Mouse (Mus musculus) neural tube, embryonic 14.5 days (tissue): Measurements from ENCODE around the gene Psme4. TPM values are rescaled to one million over a fixed set of nuclear protein-coding genes. Genes with fewer than 3 reads are reported as not detected.

Experiments
- ATAC-seq: fragments of 200-750 bp; cut with Nextera tagmentation; 2 replicates; pipeline ENCODE4 v1.8.0; 2017; ENCODE audit warnings: low read depth, mild to moderate bottlenecking, moderate TSS enrichment, moderate library complexity
- H3K27ac ChIP-seq: fragments of 300-500 bp; sonication (generic); 2 replicates; pipeline ENCODE4 v1.5.1; 2014; ENCODE audit warnings: low read depth, mild to moderate bottlenecking, control low read depth, low read length, moderate library complexity, mixed read lengths
- H3K27me3 ChIP-seq: fragments of 300-500 bp; sonication (generic); 2 replicates; pipeline ENCODE4 v1.6.1; 2014; ENCODE audit warnings: low read length; ENCODE audit not compliant: control insufficient read depth, insufficient read depth
- H3K36me3 ChIP-seq: fragments of 300-500 bp; sonication (generic); 2 replicates; pipeline ENCODE4 v1.6.1; 2014; ENCODE audit warnings: low read length, mixed read lengths; ENCODE audit not compliant: control insufficient read depth, insufficient read depth
- H3K4me1 ChIP-seq: fragments of 300-500 bp; sonication (generic); 2 replicates; pipeline ENCODE4 v1.6.1; 2014; ENCODE audit warnings: low read length; ENCODE audit not compliant: control insufficient read depth, insufficient read depth
- H3K4me2 ChIP-seq: fragments of 300-500 bp; sonication (generic); 2 replicates; pipeline ENCODE4 v1.6.1; 2014; ENCODE audit warnings: mild to moderate bottlenecking, low read depth, low read length, control low read depth
- H3K4me3 ChIP-seq: fragments of 300-500 bp; sonication (generic); 2 replicates; pipeline ENCODE4 v1.5.1; 2014; ENCODE audit warnings: low read depth, low read length, control low read depth, mixed read lengths
- H3K9ac ChIP-seq: fragments of 300-500 bp; sonication (generic); replicated peaks from 2 replicates; pipeline ENCODE4 v1.6.1; 2014; ENCODE audit warnings: low read depth, mild to moderate bottlenecking, control low read depth, low read length, mixed read lengths
- H3K9me3 ChIP-seq: fragments of 300-500 bp; sonication (generic); 2 replicates; pipeline ENCODE4 v1.6.1; 2016; ENCODE audit warnings: low read length; ENCODE audit not compliant: control insufficient read depth
- WGBS: fragments of 180-500 bp; shearing (Covaris S2); extraction: QIAGEN DNeasy Blood & Tissue Kit; methylation state at CpG from one replicate; pipeline ENCODE4 v1.1.7; 2014; 5-methylcytosine and 5-hydroxymethylcytosine counted together
- polyA plus RNA-seq: library from polyadenylated mRNA; unstranded; fragments of >200 nt; fragmentation: Nextera tagmentation; extraction: Ambion mirVana; gene quantifications from 2 replicates; pipeline ENCODE4 v1.2.1, GENCODE M21; 2014

Gene Psme4
- polyA plus RNA-seq, 1 experiment from 2014 or later: 28.1 TPM

DNA sequence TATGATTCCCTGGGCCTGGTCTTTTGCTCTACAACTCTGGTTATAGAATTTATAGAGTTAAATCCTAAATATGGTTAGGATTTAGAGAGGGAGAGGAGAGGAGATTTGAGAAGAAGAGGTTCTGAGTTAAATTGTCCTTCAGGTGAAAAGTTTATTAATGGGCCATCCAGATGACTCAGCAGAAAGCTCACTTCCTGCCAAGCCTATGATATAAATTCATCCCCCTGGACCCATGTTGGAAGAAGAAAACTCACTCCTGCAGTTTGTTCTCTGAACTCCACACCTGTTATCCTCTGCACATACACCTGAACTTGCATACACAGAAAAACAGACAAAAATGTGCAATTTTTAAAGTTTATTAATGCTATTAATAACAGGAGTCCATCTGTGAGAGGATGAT is 127.8 kb downstream of the Psme4 start:
- H3K27me3 ChIP-seq: no peaks in the 10 kb centered on the region
- H3K4me3 ChIP-seq: no peak overlapping the region
- H3K36me3 ChIP-seq: no peaks in the 10 kb centered on the region
- no peak for ATAC-seq
- H3K9me3 ChIP-seq: no peaks in the 10 kb centered on the region
- no peaks in the 10 kb centered on the region for H3K4me1 ChIP-seq
- H3K27ac ChIP-seq: no peak overlapping the region
- no peak overlapping the region for H3K9ac ChIP-seq
- no peak overlapping the region for H3K4me2 ChIP-seq

DNA sequence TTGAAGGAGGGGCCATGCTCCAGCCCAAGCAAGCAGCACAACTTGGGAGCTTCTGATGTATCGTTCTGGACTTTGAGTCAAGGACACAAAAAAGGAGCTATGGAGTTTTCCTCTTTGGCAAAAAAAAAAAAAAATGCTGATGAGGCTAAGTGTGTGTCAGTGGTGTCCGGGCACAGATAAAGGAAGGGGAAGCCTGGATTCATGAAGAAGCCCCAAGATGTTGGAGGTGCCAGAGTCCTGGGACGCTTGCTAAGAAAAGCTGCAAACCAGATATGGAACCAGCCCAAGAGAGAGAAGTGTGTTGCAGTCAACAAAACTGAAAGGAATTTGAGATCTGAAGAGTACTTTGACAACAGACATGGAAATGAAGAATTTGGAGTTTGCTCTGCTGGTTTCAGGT is 140.8 kb downstream of the Psme4 start:
- ATAC-seq: no peak
- Histone ChIP-seq H3K27ac (no peak overlapping the region), H3K27me3 (no peaks in the 10 kb centered on the region), H3K4me1 (no peaks in the 10 kb centered on the region), H3K9ac (no peak overlapping the region), H3K4me2 (no peak overlapping the region), H3K4me3 (no peak overlapping the region), H3K9me3 (no peaks in the 10 kb centered on the region), H3K36me3 (no peaks in the 10 kb centered on the region)
- WGBS: 83% methylated on average over 3 of the region's 3 CpGs

DNA sequence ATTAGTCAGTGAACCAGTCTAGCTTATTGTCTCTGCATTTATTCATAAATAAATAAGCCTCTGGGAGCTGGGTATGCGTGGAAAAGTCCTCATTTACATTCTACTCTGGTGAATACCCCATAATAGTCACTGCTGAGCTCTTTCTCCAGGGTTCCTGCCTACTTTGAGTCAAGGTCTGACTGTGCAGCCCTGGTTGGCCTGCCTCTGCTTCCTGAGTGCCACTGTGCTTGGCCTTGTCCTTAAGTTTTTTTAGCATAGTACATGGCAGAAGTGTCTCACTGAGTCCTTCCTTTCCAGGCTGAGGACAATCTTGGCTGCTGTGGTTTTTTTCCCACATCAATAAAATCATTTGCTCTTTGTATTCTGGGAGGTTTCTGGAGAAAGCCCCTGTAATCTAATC is 149.1 kb downstream of the Psme4 start:
- WGBS: 50% methylated on average over 1 of the region's 1 CpGs
- no peak overlapping the region for H3K4me3 ChIP-seq
- H3K4me2 ChIP-seq: no peak overlapping the region
- H3K27me3 ChIP-seq: no peaks in the 10 kb centered on the region
- ATAC-seq: no peak
- no peaks in the 10 kb centered on the region for H3K36me3 ChIP-seq
- no peak overlapping the region for H3K9ac ChIP-seq
- H3K27ac ChIP-seq: no peak overlapping the region
- H3K9me3 ChIP-seq: no peaks in the 10 kb centered on the region
- no peaks in the 10 kb centered on the region for H3K4me1 ChIP-seq

DNA sequence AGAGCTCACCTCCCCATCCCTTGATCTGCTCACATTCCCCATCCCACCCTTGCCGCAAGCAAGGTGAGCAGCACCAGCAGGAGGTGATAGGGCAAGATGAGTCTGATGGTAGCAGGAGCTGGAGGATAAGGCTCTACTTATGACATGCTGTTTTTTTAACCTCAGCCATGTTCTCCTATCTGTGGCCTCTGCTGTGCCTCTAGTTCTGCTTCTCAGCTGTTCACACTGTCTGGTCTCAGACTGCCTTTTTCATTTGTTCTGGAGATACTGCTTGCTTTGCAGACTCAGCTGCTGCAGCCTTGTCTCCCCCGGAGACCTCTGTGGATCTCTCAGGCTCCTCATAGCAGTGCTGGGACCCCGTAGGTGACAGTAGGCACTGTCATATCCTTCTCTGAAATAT is 151.8 kb downstream of the Psme4 start:
- no peaks in the 10 kb centered on the region for H3K36me3 ChIP-seq
- H3K4me1 ChIP-seq: no peaks in the 10 kb centered on the region
- no peak overlapping the region for H3K4me3 ChIP-seq
- no peaks in the 10 kb centered on the region for H3K27me3 ChIP-seq
- H3K9ac ChIP-seq: no peak overlapping the region
- H3K4me2 ChIP-seq: no peak overlapping the region
- no peak overlapping the region for H3K27ac ChIP-seq
- ATAC-seq: no peak
- 96% methylated on average over 3 of the region's 3 CpGs for WGBS
- H3K9me3 ChIP-seq: no peaks in the 10 kb centered on the region

DNA sequence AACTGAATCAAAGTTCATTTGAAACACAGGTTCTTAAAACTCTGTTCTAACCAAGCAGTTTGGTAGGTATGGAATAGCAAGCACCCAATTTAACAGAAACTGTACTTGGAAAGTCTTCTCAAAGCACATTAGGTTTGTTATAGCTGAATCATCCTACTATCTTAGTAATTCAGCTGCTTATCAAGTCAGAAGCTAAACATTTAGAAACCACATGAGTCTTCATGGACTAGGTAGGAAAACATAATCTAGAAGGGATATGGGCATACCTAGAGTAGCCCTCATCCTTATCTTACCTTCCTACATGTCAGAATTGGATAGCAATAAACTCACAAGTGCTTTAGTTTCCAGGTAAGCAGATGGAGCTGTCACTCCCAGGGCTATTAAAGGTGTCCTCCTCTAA is 156.6 kb downstream of the Psme4 start:
- Histone ChIP-seq H3K4me3 (no peak overlapping the region), H3K27ac (no peak overlapping the region), H3K27me3 (no peaks in the 10 kb centered on the region), H3K9me3 (no peaks in the 10 kb centered on the region), H3K36me3 (no peaks in the 10 kb centered on the region), H3K9ac (no peak overlapping the region), H3K4me1 (no peaks in the 10 kb centered on the region), H3K4me2 (no peak overlapping the region)
- no peak for ATAC-seq

DNA sequence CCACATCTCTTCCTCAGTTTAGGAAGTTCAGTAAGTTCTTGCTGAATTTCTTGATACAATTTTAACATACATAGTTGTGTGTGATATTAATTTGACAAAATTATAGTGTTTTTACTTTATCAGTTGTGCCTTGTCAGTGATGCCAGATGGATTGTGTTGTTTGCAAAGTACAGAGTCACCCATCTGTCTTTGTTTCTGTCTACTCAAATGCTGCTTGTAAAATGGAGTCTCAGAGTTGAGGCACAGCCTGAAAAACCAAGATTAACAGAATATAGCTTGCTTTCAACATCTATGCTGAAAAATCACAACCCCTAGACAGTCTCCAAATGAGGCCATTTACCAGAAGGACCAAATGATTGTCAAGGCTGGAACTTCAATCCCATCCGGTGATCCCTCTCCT is 157.0 kb downstream of the Psme4 start:
- no peaks in the 10 kb centered on the region for H3K36me3 ChIP-seq
- H3K9me3 ChIP-seq: no peaks in the 10 kb centered on the region
- no peak for ATAC-seq
- no peak overlapping the region for H3K4me2 ChIP-seq
- no peaks in the 10 kb centered on the region for H3K27me3 ChIP-seq
- H3K4me3 ChIP-seq: no peak overlapping the region
- 100% methylated on average over 1 of the region's 1 CpGs for WGBS
- H3K27ac ChIP-seq: no peak overlapping the region
- no peak overlapping the region for H3K9ac ChIP-seq
- no peaks in the 10 kb centered on the region for H3K4me1 ChIP-seq

Other genes with a start within 250 kb of the Psme4 start
- gene Acyp2, start 122.1 kb upstream of the Psme4 start, polyA plus RNA-seq: 35.8 and 40.0 TPM in 2 replicates
- 9.5 TPM in 2 replicates for gene Gpr75, start 113.6 kb downstream of the Psme4 start, polyA plus RNA-seq
- 30.3 and 35.4 TPM in 2 replicates for gene Asb3, start 113.7 kb downstream of the Psme4 start, polyA plus RNA-seq
- 15.0 and 18.2 TPM in 2 replicates for gene Erlec1, start 182.6 kb downstream of the Psme4 start, polyA plus RNA-seq
- 33.4 and 35.6 TPM in 2 replicates for gene Chac2, start 214.6 kb downstream of the Psme4 start, polyA plus RNA-seq